Mouse (Mus musculus) right cerebral cortex, postnatal 4 days (tissue): Measurements from ENCODE around the gene Tmem178.

Experiments
- DNase-seq: peaks from one replicate; pipeline ENCODE4 v3.0.0-alpha.2; 2022

Tmem178 gene

GRCm38 (mm10) chr17:81001010-81001409 is 56.6 kb downstream of the Tmem178 start:
- DNase-seq, result no peak

DNA sequence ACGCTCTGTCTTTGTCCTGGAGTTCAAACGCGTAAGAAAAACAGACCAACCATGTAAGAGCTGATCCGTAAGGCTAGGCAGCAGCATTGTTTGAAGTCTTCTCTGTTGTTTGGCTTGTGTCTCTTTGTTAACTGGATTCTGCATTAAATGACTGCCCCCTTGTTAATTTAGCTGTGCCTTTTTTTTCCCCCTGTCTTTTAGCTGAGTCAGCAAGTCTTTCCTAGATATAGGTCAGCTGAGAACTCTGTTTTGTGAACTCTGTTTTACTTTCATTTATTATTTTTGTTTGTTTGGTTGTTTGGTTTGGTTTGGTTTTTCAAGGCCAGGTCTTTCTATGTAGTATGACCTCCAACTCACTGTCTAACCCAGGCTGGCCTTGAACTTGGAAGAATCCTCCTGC is 57.2 kb downstream of the Tmem178 start:
- DNase-seq, result no peak

DNA sequence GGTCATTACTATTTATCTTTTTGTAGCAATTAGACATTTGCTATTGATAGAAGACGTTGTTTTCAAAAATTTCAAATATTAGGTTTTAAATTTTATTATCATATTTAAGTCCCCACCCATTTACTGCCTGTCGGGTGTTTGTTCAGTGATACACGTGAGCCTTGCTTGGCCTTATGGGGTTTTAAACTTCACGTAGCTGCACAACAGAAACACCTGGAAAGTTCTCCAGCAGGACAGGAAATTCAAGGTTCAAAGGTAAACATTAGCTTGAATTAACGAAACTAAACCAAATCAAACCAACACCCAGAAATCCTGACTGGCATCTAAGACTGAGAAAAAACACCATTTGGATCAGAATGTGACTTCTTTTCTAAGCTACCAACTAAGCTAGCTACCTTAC is 57.7 kb downstream of the Tmem178 start:
- DNase-seq, result no peak

DNA sequence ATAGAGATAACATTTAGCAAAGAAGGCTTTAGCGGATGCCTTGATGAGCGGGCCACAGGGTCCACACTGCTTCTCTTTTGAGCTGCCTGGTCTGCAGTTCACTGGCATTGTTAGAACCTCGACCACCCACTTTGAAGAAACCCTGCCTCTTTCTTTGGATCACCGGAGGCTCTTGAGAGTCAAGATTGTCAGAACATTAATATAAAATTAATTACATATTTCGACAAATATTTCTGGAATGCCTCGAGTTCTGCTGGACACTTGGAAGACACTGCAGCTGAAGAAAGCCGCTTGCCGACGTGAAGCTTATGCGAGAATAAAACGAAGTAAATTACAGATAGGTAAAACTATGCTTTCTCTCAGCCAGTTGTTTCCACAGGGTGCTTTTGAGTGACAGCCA is 60.0 kb downstream of the Tmem178 start:
- no peak for DNase-seq

- DNase-seq, result no peak
Measured at GRCm38 (mm10) chr17:81005292-81005691, 60.9 kb downstream of the Tmem178 start.

GRCm38 (mm10) chr17:81009112-81009511 is 64.7 kb downstream of the Tmem178 start:
- no peak for DNase-seq

- DNase-seq, result no peak
Measured at GRCm38 (mm10) chr17:81010199-81010598, 65.8 kb downstream of the Tmem178 start.

GRCm38 (mm10) chr17:81010844-81011685 is 66.6 kb downstream of the Tmem178 start:
- DNase-seq, result no peak

- DNase-seq, result peak; percentile 24
Measured at GRCm38 (mm10) chr17:81015814-81016447, 71.5 kb downstream of the Tmem178 start.

- no peak for DNase-seq
Measured at GRCm38 (mm10) chr17:81017132-81017531, 72.7 kb downstream of the Tmem178 start.

GRCm38 (mm10) chr17:81027331-81027730 is 82.9 kb downstream of the Tmem178 start:
- no peak for DNase-seq

GRCm38 (mm10) chr17:81031830-81032442 is 87.5 kb downstream of the Tmem178 start:
- no peak for DNase-seq

GRCm38 (mm10) chr17:81032957-81033356 is 88.5 kb downstream of the Tmem178 start:
- no peak for DNase-seq

GRCm38 (mm10) chr17:81035354-81035753 is 90.9 kb downstream of the Tmem178 start:
- DNase-seq, result no peak

- no peak for DNase-seq
Measured at GRCm38 (mm10) chr17:81038707-81039408, 94.4 kb downstream of the Tmem178 start.

DNA sequence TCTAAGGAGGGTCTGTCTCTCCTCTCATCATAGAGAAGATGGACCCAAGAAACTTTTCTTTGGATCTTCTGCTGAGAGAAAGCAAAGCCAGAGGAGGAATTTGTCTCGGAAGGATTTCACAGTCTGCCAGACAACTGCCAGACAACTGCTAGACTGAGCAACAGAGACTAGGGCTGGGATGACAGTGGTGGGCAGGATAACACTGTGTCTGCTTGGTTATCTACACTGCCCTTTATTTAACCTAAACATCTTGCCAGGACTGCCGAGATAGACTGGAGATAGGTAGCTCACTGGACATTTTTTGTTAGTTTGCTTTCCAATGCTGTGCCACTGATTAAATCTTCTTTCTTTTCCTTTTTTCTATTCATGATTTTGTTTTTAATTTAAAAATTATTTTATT is 97.2 kb downstream of the Tmem178 start:
- DNase-seq, result no peak

DNA sequence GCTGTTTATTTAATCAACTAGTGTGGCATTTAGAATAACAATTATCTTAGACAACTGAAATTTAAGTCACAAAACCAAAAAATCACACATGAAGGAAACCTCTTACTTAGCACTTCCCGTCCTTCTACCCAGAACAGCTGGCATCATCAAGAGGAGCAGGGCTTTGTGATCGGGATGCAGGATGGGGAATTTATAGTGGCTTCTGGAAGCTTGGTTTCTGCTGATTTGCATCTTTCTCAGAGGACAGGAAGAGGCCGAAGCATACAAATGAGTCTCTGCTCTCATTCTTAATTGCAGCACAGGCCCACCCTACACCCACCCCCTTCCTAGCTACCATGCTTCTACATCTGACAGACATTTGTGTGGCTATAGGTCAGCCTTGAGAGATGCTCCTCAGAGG is 99.9 kb downstream of the Tmem178 start:
- DNase-seq, result no peak

DNA sequence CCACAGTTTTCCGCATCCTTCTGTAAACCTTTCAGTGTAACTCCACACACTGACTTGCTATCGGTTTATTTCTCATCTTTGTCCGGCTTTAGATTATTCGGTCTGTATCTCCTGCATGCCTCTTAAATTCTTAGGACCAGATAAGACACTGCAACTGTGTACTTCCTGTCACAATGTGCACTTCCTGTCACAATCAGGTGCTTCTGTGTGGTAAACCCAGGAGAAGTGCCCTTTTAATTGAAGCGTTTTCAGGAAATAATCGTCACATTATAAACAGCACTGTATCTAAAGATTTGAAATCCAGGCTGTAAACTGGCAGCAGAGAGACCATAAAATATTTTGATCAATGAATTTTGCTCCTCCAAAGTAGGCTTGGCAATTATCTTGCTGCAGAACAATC is 100.7 kb downstream of the Tmem178 start:
- no peak for DNase-seq

GRCm38 (mm10) chr17:81045525-81046150 is 101.2 kb downstream of the Tmem178 start:
- peak; percentile 35 for DNase-seq

GRCm38 (mm10) chr17:81047930-81048564 is 103.6 kb downstream of the Tmem178 start:
- DNase-seq, result no peak
